Mouse (Mus musculus): ENCODE measurements at regions not wholly inside any gene's neighbourhood (a gene's known extent, or its start where the extent isn't known, plus 50 kb on each side); places are given as distances from the start of the nearest gene placed in this dataset.

DNA sequence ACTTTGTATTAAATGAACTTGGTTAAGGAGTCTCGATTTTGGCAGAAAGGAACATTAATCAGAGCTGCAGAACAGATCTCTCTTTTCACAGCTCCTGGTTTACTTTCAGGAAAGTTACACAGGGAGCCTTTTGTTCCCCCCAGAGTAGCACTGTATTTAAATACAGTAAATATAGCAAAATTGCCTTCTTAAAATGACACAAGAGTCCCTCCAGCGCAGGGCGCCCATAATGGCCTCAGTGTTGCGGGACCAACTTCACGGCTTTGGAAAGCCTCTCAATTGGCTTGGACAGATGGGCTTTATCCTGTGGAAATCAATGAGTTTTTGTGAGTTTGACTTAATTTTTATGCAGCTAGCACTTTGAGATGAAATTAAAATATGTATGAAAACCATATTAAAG, 588.3 kb upstream of the Sall1 start:
- 72% methylated on average over 5 of the region's 5 CpGs for WGBS
- Histone ChIP-seq H3K36me3 (ENCODE audit: control insufficient read depth, insufficient read depth, low read length) (no peaks in the 10 kb centered on the region), H3K4me3 (ENCODE audit: insufficient read depth, low read depth, low read length) (no peak overlapping the region), H3K27ac (ENCODE audit: insufficient read depth, low read depth, low read length) (no peak overlapping the region), H3K27me3 (replicated peaks; ENCODE audit: control insufficient read depth, insufficient read depth, low read length) (no peaks in the 10 kb centered on the region), H3K4me1 (ENCODE audit: control insufficient read depth, insufficient read depth, low read length) (no peaks in the 10 kb centered on the region)
- DNase-seq = no peak
- TF ChIP-seq POLR2A (IDR thresholded peaks at IDR 0.05; ENCODE audit: low read depth, low read length) (no peak), CTCF (conservative IDR thresholded peaks at IDR 0.05; ENCODE audit: insufficient read depth, insufficient read length, low read depth, low read length) (no peak)

DNA sequence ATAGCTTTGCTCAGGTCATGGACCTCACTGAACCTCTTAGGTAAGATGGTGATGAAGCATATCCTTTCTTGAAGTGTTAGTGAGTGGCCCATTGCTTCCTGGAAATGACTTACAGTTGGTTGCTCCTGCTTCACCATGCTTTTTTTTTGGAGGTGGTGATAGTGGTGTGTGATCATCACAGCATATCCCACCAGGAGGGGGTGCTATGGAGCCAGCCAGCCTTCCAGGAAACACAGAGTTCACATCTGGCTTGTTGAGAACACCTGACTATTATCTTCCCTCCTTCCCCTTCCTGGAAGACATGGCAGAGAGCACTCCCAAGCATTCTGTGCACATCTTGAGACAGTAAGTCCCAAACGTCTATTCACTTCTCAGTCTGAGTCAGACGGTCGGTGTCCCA, 586.6 kb upstream of the Sall1 start:
- TF ChIP-seq POLR2A (IDR thresholded peaks at IDR 0.05; ENCODE audit: low read depth, low read length) = no peak
- TF ChIP-seq CTCF (conservative IDR thresholded peaks at IDR 0.05; ENCODE audit: insufficient read depth, insufficient read length, low read depth, low read length) = peak; percentile 57
- 81% methylated on average over 3 of the region's 3 CpGs for WGBS
- no peaks in the 10 kb centered on the region for H3K36me3 ChIP-seq (ENCODE audit: control insufficient read depth, insufficient read depth, low read length)
- DNase-seq = peak; percentile 7
- no peaks in the 10 kb centered on the region for H3K4me1 ChIP-seq (ENCODE audit: control insufficient read depth, insufficient read depth, low read length)
- no peak overlapping the region for H3K27ac ChIP-seq (ENCODE audit: insufficient read depth, low read depth, low read length)
- H3K4me3 ChIP-seq (ENCODE audit: insufficient read depth, low read depth, low read length) = no peak overlapping the region
- H3K27me3 ChIP-seq (replicated peaks; ENCODE audit: control insufficient read depth, insufficient read depth, low read length) = no peaks in the 10 kb centered on the region

DNA sequence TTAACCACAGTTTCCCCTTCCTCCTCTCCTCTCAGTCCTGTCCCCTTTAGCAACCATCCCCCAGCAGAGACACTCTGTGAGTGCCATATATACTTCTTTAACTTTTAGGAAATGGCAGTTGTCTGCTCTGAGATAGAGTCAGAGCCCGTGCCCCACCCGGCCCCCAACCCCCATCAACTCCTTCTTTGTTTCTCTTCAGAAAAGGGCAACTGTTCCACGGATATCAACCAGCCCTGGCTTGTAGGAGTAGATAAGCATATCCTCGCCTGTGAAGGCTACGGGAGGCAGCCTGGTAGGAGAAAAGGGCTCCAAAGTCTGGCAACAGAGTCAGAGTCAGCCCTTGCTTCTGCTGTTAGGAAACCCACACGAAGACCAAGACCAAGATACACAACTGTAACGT, 574.1 kb upstream of the Sall1 start:
- no peak for TF ChIP-seq POLR2A (IDR thresholded peaks at IDR 0.05; ENCODE audit: low read depth, low read length)
- TF ChIP-seq CTCF (conservative IDR thresholded peaks at IDR 0.05; ENCODE audit: insufficient read depth, insufficient read length, low read depth, low read length) = no peak
- H3K27ac ChIP-seq (ENCODE audit: insufficient read depth, low read depth, low read length) = no peak overlapping the region
- no peaks in the 10 kb centered on the region for H3K4me1 ChIP-seq (ENCODE audit: control insufficient read depth, insufficient read depth, low read length)
- 78% methylated on average over 7 of the region's 7 CpGs for WGBS
- H3K4me3 ChIP-seq (ENCODE audit: insufficient read depth, low read depth, low read length) = no peak overlapping the region
- no peaks in the 10 kb centered on the region for H3K27me3 ChIP-seq (replicated peaks; ENCODE audit: control insufficient read depth, insufficient read depth, low read length)
- no peak for DNase-seq
- H3K36me3 ChIP-seq (ENCODE audit: control insufficient read depth, insufficient read depth, low read length) = no peaks in the 10 kb centered on the region

DNA sequence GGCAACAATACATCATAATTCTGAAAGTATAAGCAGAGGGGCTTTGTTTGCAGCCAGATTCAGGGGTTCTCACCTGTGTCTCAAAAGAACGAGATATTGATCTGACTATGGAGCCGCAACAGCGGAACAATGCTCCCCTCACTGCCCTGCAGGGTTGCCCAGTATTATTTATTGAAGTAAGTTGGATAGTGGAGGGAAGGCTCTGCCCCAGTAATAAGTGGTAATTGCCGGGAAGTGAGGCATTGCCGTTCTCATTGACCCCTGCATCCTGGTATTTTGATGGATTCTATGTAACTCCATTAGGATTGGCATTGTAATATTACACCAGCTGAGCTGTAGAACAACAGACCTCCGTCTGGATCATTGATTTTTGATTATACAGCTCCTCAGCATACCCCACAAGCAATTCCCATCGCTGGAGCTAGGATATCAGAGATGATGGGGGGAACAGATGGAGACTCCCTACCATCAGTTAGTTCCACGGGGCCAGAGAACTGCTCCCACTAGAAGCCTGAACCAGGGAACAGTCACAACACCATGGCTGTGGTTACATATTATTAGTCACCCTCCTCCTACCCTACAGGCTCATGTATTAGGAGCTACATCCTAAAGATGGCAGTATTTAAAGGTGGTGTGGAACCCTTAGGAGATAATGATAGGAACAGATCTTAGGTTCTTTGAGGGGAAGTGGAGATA, 572.0 kb upstream of the Sall1 start:
- DNase-seq = no peak
- Histone ChIP-seq H3K4me3 (ENCODE audit: insufficient read depth, low read depth, low read length) (no peak overlapping the region), H3K27me3 (replicated peaks; ENCODE audit: control insufficient read depth, insufficient read depth, low read length) (no peaks in the 10 kb centered on the region), H3K27ac (ENCODE audit: insufficient read depth, low read depth, low read length) (no peak overlapping the region), H3K36me3 (ENCODE audit: control insufficient read depth, insufficient read depth, low read length) (no peaks in the 10 kb centered on the region), H3K4me1 (ENCODE audit: control insufficient read depth, insufficient read depth, low read length) (no peaks in the 10 kb centered on the region)
- 41% methylated on average over 8 of the region's 8 CpGs for WGBS
- TF ChIP-seq CTCF (conservative IDR thresholded peaks at IDR 0.05; ENCODE audit: insufficient read depth, insufficient read length, low read depth, low read length) = no peak
- no peak for TF ChIP-seq POLR2A (IDR thresholded peaks at IDR 0.05; ENCODE audit: low read depth, low read length)

DNA sequence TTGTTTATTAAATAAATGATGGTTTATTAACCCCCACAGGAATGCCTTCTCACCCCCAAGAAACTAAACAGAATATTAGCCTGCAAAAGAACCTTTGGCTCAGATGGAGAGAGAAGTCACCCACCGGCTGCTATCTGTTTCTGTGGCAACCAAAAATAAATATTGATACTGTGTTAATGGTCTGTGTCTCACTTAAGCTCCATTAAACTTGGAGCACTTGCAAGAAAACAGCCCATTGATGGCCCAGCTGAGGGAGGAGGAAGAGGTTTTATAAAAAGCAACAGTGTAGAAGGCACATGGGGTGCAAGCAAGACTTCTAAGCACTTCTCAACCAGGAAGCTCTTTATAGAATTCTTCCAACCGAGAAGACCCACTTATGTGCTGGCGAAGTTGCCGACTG, 565.1 kb upstream of the Sall1 start:
- no peaks in the 10 kb centered on the region for H3K4me1 ChIP-seq (ENCODE audit: control insufficient read depth, insufficient read depth, low read length)
- 37% methylated on average over 4 of the region's 4 CpGs for WGBS
- H3K27ac ChIP-seq (ENCODE audit: insufficient read depth, low read depth, low read length) = no peak overlapping the region
- H3K36me3 ChIP-seq (ENCODE audit: control insufficient read depth, insufficient read depth, low read length) = no peaks in the 10 kb centered on the region
- no peak for DNase-seq
- no peaks in the 10 kb centered on the region for H3K27me3 ChIP-seq (replicated peaks; ENCODE audit: control insufficient read depth, insufficient read depth, low read length)
- no peak overlapping the region for H3K4me3 ChIP-seq (ENCODE audit: insufficient read depth, low read depth, low read length)
- TF ChIP-seq POLR2A (IDR thresholded peaks at IDR 0.05; ENCODE audit: low read depth, low read length) = no peak
- no peak for TF ChIP-seq CTCF (conservative IDR thresholded peaks at IDR 0.05; ENCODE audit: insufficient read depth, insufficient read length, low read depth, low read length)

DNA sequence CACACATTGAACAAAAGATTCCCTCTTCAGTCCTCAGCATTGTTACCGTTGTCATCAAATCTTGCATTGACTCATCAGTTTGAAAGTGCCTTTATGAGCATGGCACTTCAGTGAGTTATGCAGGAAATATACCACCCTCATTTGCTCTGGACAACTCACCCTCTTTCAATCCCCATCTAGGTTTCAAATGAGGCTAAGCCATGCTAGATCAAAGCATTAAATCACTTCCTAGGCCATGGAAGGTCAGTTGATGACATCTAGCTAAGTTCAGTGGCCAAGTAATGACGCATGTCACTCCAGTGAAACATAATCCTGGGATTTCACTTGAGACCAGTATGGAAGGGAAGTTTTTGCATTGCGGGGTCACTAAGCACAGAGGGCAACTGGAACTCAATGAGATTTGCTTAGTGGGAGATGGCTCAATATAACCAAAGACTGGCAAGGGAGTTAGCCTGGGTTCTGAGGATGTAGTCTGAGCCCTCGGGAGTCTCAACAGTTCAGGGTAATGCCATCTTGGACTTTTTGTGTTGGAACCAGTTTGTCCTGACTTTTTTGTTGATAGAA, 562.0 kb upstream of the Sall1 start:
- no peak for TF ChIP-seq POLR2A (IDR thresholded peaks at IDR 0.05; ENCODE audit: low read depth, low read length)
- TF ChIP-seq CTCF (conservative IDR thresholded peaks at IDR 0.05; ENCODE audit: insufficient read depth, insufficient read length, low read depth, low read length) = no peak
- no peaks in the 10 kb centered on the region for H3K36me3 ChIP-seq (ENCODE audit: control insufficient read depth, insufficient read depth, low read length)
- no peak for DNase-seq
- no peak overlapping the region for H3K27ac ChIP-seq (ENCODE audit: insufficient read depth, low read depth, low read length)
- no peak overlapping the region for H3K4me3 ChIP-seq (ENCODE audit: insufficient read depth, low read depth, low read length)
- H3K4me1 ChIP-seq (ENCODE audit: control insufficient read depth, insufficient read depth, low read length) = no peaks in the 10 kb centered on the region
- H3K27me3 ChIP-seq (replicated peaks; ENCODE audit: control insufficient read depth, insufficient read depth, low read length) = no peaks in the 10 kb centered on the region
- 60% methylated on average over 4 of the region's 4 CpGs for WGBS

DNA sequence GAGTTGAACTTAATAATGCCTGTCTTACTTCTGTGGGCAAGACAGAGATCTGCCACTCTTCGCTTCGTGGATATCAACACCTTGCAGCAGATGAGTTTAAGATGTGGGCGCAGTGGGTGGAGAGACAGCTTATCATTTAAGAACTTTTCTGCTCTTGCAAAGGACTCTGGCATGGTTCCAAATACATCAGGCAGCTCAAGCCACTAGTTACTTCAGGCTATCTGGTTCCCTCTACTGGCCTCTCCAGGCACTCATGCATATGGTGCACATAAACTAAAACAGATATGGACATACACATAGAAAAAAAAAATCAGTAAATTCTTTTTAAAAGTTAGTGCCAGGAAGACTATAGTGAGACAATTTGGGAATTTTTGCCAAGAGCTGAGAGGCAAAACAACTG, 560.5 kb upstream of the Sall1 start:
- Histone ChIP-seq H3K36me3 (ENCODE audit: control insufficient read depth, insufficient read depth, low read length) (no peaks in the 10 kb centered on the region), H3K27me3 (replicated peaks; ENCODE audit: control insufficient read depth, insufficient read depth, low read length) (no peaks in the 10 kb centered on the region), H3K4me1 (ENCODE audit: control insufficient read depth, insufficient read depth, low read length) (no peaks in the 10 kb centered on the region), H3K27ac (ENCODE audit: insufficient read depth, low read depth, low read length) (no peak overlapping the region), H3K4me3 (ENCODE audit: insufficient read depth, low read depth, low read length) (no peak overlapping the region)
- peak; percentile 6 for DNase-seq
- no peak for TF ChIP-seq CTCF (conservative IDR thresholded peaks at IDR 0.05; ENCODE audit: insufficient read depth, insufficient read length, low read depth, low read length)
- no peak for TF ChIP-seq POLR2A (IDR thresholded peaks at IDR 0.05; ENCODE audit: low read depth, low read length)
- WGBS = 97% methylated on average over 3 of the region's 3 CpGs

Measured in kidney, adult 2 months (tissue).